Mouse (Mus musculus): ENCODE measurements around the gene Gab2. TPM values are rescaled to one million over a fixed set of nuclear protein-coding genes. Genes with fewer than 3 reads are reported as not detected.

The Gab2 gene
- total and polyA plus RNA-seq, 2 experiments from 2014 or later = 15.7 to 36.8 TPM

GRCm38 (mm10) chr7:97346822-97347166, 265.4 kb downstream of the Gab2 start:
- Histone ChIP-seq H3K9ac (replicated peaks; ENCODE audit: low read length, poor library complexity, severe bottlenecking) (no peak overlapping the region), H3K27me3 (ENCODE audit: insufficient read depth, low read length) (no peaks in the 10 kb centered on the region), H3K4me1 (ENCODE audit: insufficient read depth, low read length) (no peaks in the 10 kb centered on the region), H3K27ac (ENCODE audit: low read depth, low read length) (no peak overlapping the region), H3K4me2 (ENCODE audit: low read depth, low read length, poor library complexity, severe bottlenecking) (no peak overlapping the region), H3K4me3 (ENCODE audit: low read depth, low read length) (no peak overlapping the region), H3K9me3 (ENCODE audit: low read length) (no peaks in the 10 kb centered on the region), H3K36me3 (ENCODE audit: insufficient read depth, low read length) (peaks cover 8% of the 10 kb centered on the region; the same call in 1 of the 2 replicates)
- DNase-seq (ENCODE audit: low spot score) = no peak
- no peak for ATAC-seq (ENCODE audit: low FRiP score)
- 76% methylated on average over 3 of the region's 4 CpGs for WGBS
- no peak for TF ChIP-seq CTCF (IDR thresholded peaks at IDR 0.05)

DNA sequence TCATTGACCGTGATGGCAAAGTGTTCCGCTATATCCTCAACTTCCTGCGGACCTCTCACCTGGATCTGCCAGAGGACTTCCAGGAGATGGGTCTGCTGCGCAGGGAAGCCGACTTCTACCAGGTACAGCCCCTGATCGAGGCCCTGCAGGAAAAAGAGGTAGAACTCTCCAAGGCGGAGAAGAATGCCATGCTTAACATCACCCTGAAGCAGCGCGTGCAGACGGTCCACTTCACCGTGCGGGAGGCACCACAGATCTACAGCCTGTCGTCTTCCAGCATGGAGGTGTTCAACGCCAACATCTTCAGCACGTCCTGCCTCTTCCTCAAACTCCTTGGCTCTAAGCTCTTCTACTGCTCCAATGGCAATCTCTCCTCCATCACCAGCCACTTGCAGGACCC, 266.1 kb downstream of the Gab2 start:
- H3K4me1 ChIP-seq (ENCODE audit: insufficient read depth, low read length) = no peaks in the 10 kb centered on the region
- no peak overlapping the region for H3K4me2 ChIP-seq (ENCODE audit: low read depth, low read length, poor library complexity, severe bottlenecking)
- H3K9me3 ChIP-seq (ENCODE audit: low read length) = no peaks in the 10 kb centered on the region
- H3K27ac ChIP-seq (ENCODE audit: low read depth, low read length) = no peak overlapping the region
- no peak for TF ChIP-seq CTCF (IDR thresholded peaks at IDR 0.05)
- no peak for DNase-seq (ENCODE audit: low spot score)
- no peak for ATAC-seq (ENCODE audit: low FRiP score)
- 97% methylated on average over 15 of the region's 15 CpGs for WGBS
- H3K4me3 ChIP-seq (ENCODE audit: low read depth, low read length) = no peak overlapping the region
- H3K36me3 ChIP-seq (ENCODE audit: insufficient read depth, low read length) = peaks cover 8% of the 10 kb centered on the region; the same call in 1 of the 2 replicates
- H3K9ac ChIP-seq (replicated peaks; ENCODE audit: low read length, poor library complexity, severe bottlenecking) = no peak overlapping the region
- H3K27me3 ChIP-seq (ENCODE audit: insufficient read depth, low read length) = no peaks in the 10 kb centered on the region

DNA sequence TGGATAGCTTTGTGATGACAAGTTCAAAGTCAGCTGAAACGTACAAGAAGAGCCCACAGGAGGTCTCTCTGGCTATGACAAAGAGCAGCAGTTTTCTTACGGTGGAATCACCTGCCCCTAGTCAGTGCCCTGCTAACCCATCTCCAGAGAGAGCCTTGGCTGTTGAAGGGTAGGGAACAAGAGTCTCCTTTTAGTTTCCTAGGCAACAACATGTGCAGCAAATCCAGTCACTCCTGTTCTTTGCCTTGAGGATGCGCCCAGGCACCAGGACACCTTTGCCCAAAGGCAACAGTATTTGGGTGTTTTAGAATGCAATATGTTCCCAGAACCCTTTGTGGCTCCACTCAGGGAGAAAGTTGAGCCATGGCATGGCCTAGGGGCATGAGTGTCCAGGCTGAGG, 266.9 kb downstream of the Gab2 start:
- no peaks in the 10 kb centered on the region for H3K9me3 ChIP-seq (ENCODE audit: low read length)
- no peak for DNase-seq (ENCODE audit: low spot score)
- no peak overlapping the region for H3K27ac ChIP-seq (ENCODE audit: low read depth, low read length)
- no peaks in the 10 kb centered on the region for H3K27me3 ChIP-seq (ENCODE audit: insufficient read depth, low read length)
- H3K4me1 ChIP-seq (ENCODE audit: insufficient read depth, low read length) = no peaks in the 10 kb centered on the region
- no peak overlapping the region for H3K4me2 ChIP-seq (ENCODE audit: low read depth, low read length, poor library complexity, severe bottlenecking)
- ATAC-seq (ENCODE audit: low FRiP score) = no peak
- H3K9ac ChIP-seq (replicated peaks; ENCODE audit: low read length, poor library complexity, severe bottlenecking) = no peak overlapping the region
- H3K36me3 ChIP-seq (ENCODE audit: insufficient read depth, low read length) = peaks cover 8% of the 10 kb centered on the region; the same call in 1 of the 2 replicates
- WGBS = 82% methylated on average over 3 of the region's 3 CpGs
- no peak for TF ChIP-seq CTCF (IDR thresholded peaks at IDR 0.05)
- no peak overlapping the region for H3K4me3 ChIP-seq (ENCODE audit: low read depth, low read length)

DNA sequence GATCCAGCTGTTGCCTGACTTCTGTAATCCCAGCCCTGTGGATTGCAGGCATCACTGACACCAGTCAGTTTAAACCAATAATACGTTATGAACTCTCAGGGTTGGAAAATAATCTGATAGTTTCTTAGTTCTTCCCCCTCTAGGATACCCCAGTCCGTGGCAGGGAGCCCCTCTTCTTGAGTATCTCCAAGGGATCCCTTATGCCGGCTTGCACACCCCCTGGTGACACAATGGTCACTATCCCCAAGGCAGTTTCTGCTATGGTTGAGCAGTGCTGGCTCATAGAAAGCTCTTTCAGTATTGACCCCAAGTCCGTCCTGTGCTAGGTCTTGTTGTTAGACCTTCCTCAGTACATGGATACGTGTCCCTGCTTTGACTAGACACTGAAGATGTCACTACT, 267.4 kb downstream of the Gab2 start:
- DNase-seq (ENCODE audit: low spot score) = no peak
- Histone ChIP-seq H3K27ac (ENCODE audit: low read depth, low read length) (no peak overlapping the region), H3K27me3 (ENCODE audit: insufficient read depth, low read length) (no peaks in the 10 kb centered on the region), H3K4me2 (ENCODE audit: low read depth, low read length, poor library complexity, severe bottlenecking) (no peak overlapping the region), H3K9me3 (ENCODE audit: low read length) (no peaks in the 10 kb centered on the region), H3K4me3 (ENCODE audit: low read depth, low read length) (no peak overlapping the region), H3K36me3 (ENCODE audit: insufficient read depth, low read length) (peaks cover 8% of the 10 kb centered on the region; the same call in 1 of the 2 replicates), H3K4me1 (ENCODE audit: insufficient read depth, low read length) (no peaks in the 10 kb centered on the region), H3K9ac (replicated peaks; ENCODE audit: low read length, poor library complexity, severe bottlenecking) (no peak overlapping the region)
- no peak for TF ChIP-seq CTCF (IDR thresholded peaks at IDR 0.05)
- 84% methylated on average over 5 of the region's 5 CpGs for WGBS
- no peak for ATAC-seq (ENCODE audit: low FRiP score)

GRCm38 (mm10) chr7:97349438-97349837, 268.1 kb downstream of the Gab2 start:
- Histone ChIP-seq H3K27me3 (ENCODE audit: insufficient read depth, low read length) (no peaks in the 10 kb centered on the region), H3K36me3 (ENCODE audit: insufficient read depth, low read length) (peaks cover 8% of the 10 kb centered on the region; the same call in 1 of the 2 replicates), H3K9me3 (ENCODE audit: low read length) (no peaks in the 10 kb centered on the region), H3K9ac (replicated peaks; ENCODE audit: low read length, poor library complexity, severe bottlenecking) (no peak overlapping the region), H3K4me3 (ENCODE audit: low read depth, low read length) (no peak overlapping the region), H3K4me1 (ENCODE audit: insufficient read depth, low read length) (no peaks in the 10 kb centered on the region), H3K27ac (ENCODE audit: low read depth, low read length) (no peak overlapping the region), H3K4me2 (ENCODE audit: low read depth, low read length, poor library complexity, severe bottlenecking) (no peak overlapping the region)
- ATAC-seq (ENCODE audit: low FRiP score) (no peak), DNase-seq (ENCODE audit: low spot score) (no peak)
- no peak for TF ChIP-seq CTCF (IDR thresholded peaks at IDR 0.05)
- 86% methylated on average over 6 of the region's 6 CpGs for WGBS

DNA sequence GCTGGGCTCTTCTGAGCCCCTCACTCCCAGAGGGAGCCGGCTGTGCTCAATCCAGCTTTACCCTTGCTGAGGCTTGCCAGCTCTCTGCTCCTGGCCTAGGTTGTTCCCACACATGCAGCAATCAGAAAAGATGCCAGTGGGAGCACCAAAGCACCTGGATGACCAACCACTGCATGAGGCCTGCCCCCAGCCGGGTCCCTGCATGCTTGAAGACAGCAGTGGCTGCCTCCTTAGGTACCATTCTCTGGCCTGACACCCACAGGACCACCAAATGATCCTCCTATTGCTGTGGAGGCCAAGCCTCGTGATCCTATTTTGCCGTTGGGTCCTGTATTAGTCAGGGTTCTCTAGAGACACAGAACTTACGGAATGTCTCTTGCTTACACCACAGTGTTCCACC, 269.5 kb downstream of the Gab2 start:
- DNase-seq (ENCODE audit: low spot score) = no peak
- Histone ChIP-seq H3K9me3 (ENCODE audit: low read length) (no peaks in the 10 kb centered on the region), H3K4me1 (ENCODE audit: insufficient read depth, low read length) (no peaks in the 10 kb centered on the region), H3K4me2 (ENCODE audit: low read depth, low read length, poor library complexity, severe bottlenecking) (no peak overlapping the region), H3K36me3 (ENCODE audit: insufficient read depth, low read length) (peaks cover 8% of the 10 kb centered on the region; the same call in 1 of the 2 replicates), H3K4me3 (ENCODE audit: low read depth, low read length) (no peak overlapping the region), H3K27me3 (ENCODE audit: insufficient read depth, low read length) (no peaks in the 10 kb centered on the region), H3K9ac (replicated peaks; ENCODE audit: low read length, poor library complexity, severe bottlenecking) (no peak overlapping the region), H3K27ac (ENCODE audit: low read depth, low read length) (no peak overlapping the region)
- WGBS = 75% methylated on average over 5 of the region's 5 CpGs
- no peak for TF ChIP-seq CTCF (IDR thresholded peaks at IDR 0.05)
- ATAC-seq (ENCODE audit: low FRiP score) = no peak
